Mouse (Mus musculus): Measurements from ENCODE around the gene Nek9.

DNA sequence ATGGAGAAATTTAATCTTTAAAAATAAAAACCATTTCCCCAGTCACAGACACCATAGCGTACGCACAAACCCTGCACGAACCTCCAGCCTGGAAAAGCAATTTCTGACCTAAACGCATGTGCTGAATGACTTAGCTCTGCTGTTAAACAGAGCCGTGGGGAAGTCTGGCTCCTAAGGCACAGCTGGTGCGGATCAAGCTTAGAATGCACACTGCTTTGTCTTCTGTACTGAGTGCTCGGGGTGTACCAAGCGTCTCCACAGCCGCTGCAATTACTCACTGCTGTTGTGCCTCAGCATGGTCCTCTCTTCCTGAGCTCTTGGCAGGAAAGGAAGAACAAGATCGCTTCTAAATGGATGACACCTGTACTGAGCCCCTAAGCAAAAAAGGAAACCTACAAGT lies 76.7 kb downstream of the Nek9 start:
- TF ChIP-seq ZNF384 (IDR thresholded peaks at IDR 0.05; ENCODE audit: low read depth, low read length) (no peak), MAFK (IDR thresholded peaks at IDR 0.05; ENCODE audit: insufficient read depth, low read depth, low read length) (no peak), HCFC1 (IDR thresholded peaks at IDR 0.05; ENCODE audit: borderline replicate concordance, insufficient read depth, low read length) (no peak), CHD2 (IDR thresholded peaks at IDR 0.05; ENCODE audit: low read depth, low read length) (no peak)

All from ES-E14 (cell line).